Mouse (Mus musculus) myocyte (in vitro differentiated cells): Measurements from ENCODE around the gene Prune1.

ENCODE experiments used
- E2F4 ChIP-seq: IDR thresholded peaks from one replicate; pipeline ENCODE4 v1.6.1; 2011; ENCODE audit warnings: mild to moderate bottlenecking, control low read depth, moderate library complexity; ENCODE audit not compliant: insufficient read depth
- MAX ChIP-seq: IDR thresholded peaks from one replicate; pipeline ENCODE4 v1.6.1; 2011; ENCODE audit warnings: low read depth, mild to moderate bottlenecking, control low read depth
- MYOD1 ChIP-seq, 3 experiments: IDR thresholded peaks; one replicate each; pipeline ENCODE4 v1.6.1; 2011; ENCODE audit warnings: control low read depth in 2 of 3, low read depth in 2 of 3, mild to moderate bottlenecking in 2 of 3, moderate library complexity in 1 of 3; ENCODE audit not compliant: insufficient read length in 2 of 3, control insufficient read depth in 1 of 3
- MYOG ChIP-seq, 3 experiments: IDR thresholded peaks; one replicate each; pipeline ENCODE4 v1.6.1; 2011; ENCODE audit warnings: control low read depth in 2 of 3, low read depth in 2 of 3, mild to moderate bottlenecking in 2 of 3; ENCODE audit not compliant: insufficient read length in 2 of 3, control insufficient read depth in 1 of 3, insufficient read depth in 1 of 3
- POLR2A ChIP-seq: IDR thresholded peaks from one replicate; pipeline ENCODE4 v1.6.1; 2011; ENCODE audit warnings: low read depth, mild to moderate bottlenecking, control low read depth, moderate library complexity; ENCODE audit not compliant: insufficient read length
- POLR2AphosphoS2 ChIP-seq: IDR thresholded peaks from one replicate; pipeline ENCODE4 v1.6.1; 2011; ENCODE audit warnings: low read depth, control low read depth; ENCODE audit not compliant: insufficient read length
- REST ChIP-seq: IDR thresholded peaks from one replicate; pipeline ENCODE4 v1.6.1; 2011; ENCODE audit warnings: mild to moderate bottlenecking, control low read depth, moderate library complexity; ENCODE audit not compliant: insufficient read depth, insufficient read length
- SRF ChIP-seq: IDR thresholded peaks from one replicate; pipeline ENCODE4 v1.6.1; 2011; ENCODE audit warnings: low read depth; ENCODE audit not compliant: control insufficient read depth, insufficient read length
- TCF12 ChIP-seq: IDR thresholded peaks from one replicate; pipeline ENCODE4 v1.6.1; 2011; ENCODE audit warnings: mild to moderate bottlenecking, control low read depth; ENCODE audit not compliant: poor library complexity, insufficient read depth, severe bottlenecking
- TCF3 ChIP-seq: IDR thresholded peaks from one replicate; pipeline ENCODE4 v1.6.1; 2011; ENCODE audit warnings: low read depth, control low read depth; ENCODE audit not compliant: insufficient read length
- USF1 ChIP-seq: IDR thresholded peaks from one replicate; pipeline ENCODE4 v1.6.1; 2011; ENCODE audit warnings: low read depth, mild to moderate bottlenecking, control low read depth, moderate library complexity

DNA sequence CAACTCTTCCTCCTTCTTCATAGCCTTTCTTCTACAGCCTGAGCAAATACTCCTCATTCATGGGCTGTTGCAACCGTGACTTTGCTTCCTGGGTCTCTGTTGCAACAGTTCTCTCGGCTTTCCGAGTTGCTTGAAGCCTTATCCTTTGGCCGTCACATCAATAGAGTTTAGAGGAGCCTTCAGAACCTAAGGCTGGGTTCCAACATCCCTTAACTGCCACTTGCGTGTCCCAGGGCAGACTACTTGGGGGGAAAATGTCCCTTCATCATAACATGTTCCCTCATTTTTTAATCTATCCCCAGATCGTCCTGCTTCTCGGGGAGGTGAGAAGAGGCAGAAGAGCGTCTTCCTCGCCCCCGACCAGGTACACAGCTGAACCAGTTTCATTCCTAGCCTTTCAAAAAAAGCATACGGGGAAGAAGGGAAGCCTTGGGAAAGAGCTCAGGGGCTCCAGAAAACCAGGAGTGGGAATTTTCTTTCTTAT, 547 bp upstream of the Prune1 start:
- TF ChIP-seq MAX (no peak), POLR2A (no peak), MYOG (IDR thresholded peaks at IDR 0.05; ENCODE audit: control insufficient read depth in 1 of 3, insufficient read depth in 1 of 3, insufficient read length in 2 of 3, low read depth in 2 of 3) (no peak), TCF3 (no peak), E2F4 (no peak), USF1 (no peak), SRF (no peak), TCF12 (no peak), REST (no peak), MYOD1 (IDR thresholded peaks at IDR 0.05; ENCODE audit: control insufficient read depth in 1 of 3, insufficient read length in 2 of 3, low read depth in 2 of 3) (no peak), POLR2AphosphoS2 (no peak)
